Mouse (Mus musculus) gastrocnemius, adult 18-20 months (tissue): ENCODE data around the gene Rabep2. TPM values are rescaled to one million over a fixed set of nuclear protein-coding genes. Genes with fewer than 3 reads are reported as not detected.
"Not testable (repeated sequence)": the region's sequence is repeated elsewhere in the genome, so short reads cannot be mapped to it uniquely, and the experiment has no call there.

Experiments
- DNase-seq: peaks from one replicate; pipeline ENCODE4 v3.0.0; 2021; ENCODE audit warnings: low spot score
- total RNA-seq, 2 experiments: library from RNA; stranded (reverse); gene quantifications; 2 replicates each; pipeline ENCODE4 v1.2.3; 2021

Rabep2 gene
- total RNA-seq, 2 experiments from 2014 or later = 10.6 to 13.1 TPM

- DNase-seq = peak; percentile 71
Measured at GRCm38 (mm10) chr7:126463547-126463946, 35.0 kb downstream of the Rabep2 start.

- peak; percentile 84 for DNase-seq
Measured at GRCm38 (mm10) chr7:126464121-126464520, 35.6 kb downstream of the Rabep2 start.

GRCm38 (mm10) chr7:126464836-126465235, 36.3 kb downstream of the Rabep2 start:
- peak; percentile 75 for DNase-seq

DNA sequence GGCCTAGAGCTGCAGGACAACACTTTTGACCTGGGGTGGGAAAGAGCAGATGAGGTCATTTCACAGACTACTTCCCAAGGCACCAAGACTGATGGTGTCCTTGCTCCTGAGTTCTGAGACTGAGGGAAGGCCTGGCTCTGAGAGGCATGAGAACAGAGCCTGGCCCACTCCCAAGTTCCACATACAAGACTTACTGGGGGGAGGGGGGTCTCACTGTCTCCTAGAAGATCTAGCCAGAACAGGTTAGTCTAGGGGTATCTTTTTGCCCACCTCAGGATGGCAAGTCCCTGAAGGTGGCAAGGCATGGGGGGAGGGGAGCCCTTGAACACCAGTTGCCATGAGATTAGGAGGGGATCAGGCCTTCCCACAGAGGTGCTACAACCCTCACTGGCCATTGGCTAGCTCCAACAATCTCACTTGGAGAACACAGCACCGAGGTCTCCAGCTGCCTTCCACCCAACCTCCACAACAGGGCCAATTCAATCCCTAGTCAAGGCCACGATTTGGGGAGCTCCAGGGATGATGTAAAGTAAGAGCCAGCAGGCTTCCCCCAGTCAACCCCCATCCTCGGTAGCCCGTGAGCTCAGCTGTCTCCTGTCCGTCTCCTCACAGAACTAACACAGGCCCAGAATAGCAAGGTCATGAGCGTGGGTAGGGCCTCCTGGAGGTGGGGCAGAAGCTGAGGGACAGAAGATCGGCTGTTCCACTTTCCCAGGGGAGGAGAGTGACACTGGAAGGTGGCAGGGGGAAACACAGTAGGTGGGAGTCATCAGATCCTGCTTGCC, 36.9 kb downstream of the Rabep2 start:
- DNase-seq = peak; percentile 87

DNA sequence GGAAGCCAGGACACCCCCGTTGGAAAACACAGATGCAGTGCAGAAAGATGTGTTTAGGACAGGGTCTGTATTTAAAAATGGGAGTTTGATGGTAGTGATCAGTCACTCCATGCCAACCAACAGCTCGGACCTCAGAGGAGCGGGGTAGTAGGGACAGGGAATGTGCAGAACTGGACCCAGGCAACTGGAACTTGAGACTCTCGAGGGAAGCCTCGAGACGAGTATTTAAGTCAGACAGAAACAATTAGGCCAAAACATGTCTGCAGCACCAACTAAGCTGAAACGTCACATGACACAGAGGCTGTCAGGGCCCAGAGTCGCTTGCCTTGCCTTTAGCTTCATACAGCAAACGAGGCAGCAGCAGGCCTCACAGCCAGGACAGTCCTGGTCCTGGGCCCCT, 37.6 kb downstream of the Rabep2 start:
- DNase-seq = no peak

DNA sequence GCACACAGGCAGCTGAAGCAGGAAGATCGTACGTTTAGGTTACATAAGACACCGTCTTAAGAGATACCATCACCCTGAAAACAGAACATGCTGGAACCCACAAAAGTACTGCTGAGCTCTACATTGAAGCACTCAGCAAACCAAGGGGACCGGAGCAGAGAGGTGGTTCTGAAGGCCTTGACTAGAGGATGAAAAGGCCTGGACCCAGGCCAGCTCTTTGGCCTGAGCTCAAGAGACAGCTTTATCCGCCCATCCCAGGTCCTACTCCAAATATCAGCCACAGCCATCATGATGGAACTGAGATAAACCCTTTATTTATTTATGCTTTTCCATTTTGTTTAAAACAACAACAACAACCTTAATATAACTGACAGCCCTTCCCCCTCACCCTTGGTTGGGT, 38.1 kb downstream of the Rabep2 start:
- DNase-seq = no peak

GRCm38 (mm10) chr7:126467271-126467670, 38.7 kb downstream of the Rabep2 start:
- DNase-seq = no peak

DNA sequence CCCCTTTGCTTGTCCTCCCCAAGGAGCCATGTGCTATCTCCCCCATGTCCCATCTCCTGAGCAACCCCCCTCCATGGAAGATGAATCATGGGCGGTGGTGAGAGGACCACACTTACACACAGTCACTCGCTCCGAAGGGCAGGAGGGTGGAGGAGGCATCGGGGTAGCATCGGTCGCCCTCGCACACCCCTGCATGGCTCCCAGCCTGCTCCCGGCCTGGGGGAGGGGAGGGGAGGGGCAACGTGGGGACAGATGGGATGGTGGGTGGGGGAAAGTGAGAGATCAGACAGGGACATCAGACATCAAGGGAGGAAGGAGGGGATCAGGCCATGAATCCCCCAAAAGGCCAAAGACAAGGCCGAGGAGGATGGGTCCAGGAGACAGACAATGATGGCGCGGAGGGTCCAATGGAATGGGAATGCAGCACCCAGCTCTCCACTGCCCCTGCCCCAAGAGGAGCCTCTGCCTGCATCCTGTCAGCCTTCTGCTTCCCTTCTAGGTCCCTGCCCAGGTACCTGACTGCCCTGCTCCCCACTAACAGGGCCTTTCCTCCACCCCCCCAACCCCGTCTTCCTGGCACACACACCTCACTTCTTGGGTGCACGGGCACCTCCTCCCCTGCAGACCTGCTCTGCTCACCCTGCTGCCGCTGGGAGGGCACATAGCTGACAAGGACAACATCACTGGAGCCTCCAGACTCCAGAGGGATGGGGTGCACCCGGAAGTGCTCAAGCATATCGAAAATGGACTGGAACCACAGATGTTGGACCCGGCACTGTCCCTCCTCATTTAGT, 39.5 kb downstream of the Rabep2 start:
- no peak for DNase-seq

DNA sequence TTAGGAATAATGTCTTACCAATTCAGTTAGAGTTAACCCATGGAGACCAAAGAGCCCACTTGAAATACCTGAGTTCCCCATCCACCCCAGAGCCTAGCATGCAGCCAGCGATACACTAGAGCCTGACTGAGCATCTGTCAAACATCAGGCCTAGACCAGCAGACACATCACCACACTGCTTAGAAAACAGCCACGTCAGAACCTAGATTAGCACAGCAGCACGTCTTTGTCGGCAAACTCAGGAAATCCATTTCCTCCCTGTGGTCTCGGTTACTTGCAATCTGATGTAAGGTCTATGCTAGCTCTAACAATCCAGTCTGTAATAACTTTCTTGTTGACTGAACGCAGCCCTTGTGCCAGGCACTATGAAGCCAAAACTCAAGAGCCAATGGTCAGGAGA, 41.5 kb downstream of the Rabep2 start:
- no peak for DNase-seq

DNA sequence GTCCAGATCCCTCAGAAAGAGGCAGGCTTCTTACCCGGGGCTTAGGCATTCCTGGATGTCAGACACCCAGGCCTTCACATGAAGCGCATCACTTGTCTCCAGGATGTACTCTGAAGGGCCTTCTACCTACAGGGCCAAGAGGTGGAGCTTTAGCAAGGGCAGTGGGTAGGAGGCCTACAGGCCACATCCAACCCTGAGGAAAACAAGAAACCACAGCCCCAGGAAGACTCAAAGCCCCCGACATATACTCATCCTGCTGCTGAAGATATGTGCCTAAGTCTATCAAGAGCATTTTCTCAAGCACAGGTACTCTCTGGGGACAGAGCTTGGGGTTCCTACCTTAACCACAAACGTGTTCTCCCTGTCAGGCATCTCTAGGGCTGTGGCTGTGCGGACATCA, 42.8 kb downstream of the Rabep2 start:
- no peak for DNase-seq

GRCm38 (mm10) chr7:126471853-126472252, 43.3 kb downstream of the Rabep2 start:
- DNase-seq = no peak

DNA sequence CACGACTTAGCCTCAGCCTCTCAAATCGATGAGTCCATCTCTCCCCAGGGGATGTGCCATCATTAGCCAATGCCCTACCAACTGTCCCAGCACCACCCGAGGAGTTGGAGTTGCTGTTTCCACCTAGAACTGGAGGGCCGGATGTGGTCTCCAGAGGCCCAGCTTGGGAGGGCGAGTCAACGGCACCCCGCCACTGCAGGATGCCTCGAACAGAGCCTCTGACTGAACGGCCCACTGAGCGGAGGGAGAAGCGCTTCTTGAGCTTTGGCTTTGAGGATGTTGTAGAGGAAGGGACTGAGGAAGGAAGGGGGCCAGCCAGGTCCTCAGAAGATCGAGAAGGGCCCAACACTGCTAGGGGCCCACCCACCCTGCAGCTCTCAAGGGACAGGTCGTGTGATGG, 43.7 kb downstream of the Rabep2 start:
- DNase-seq = no peak

- DNase-seq = no peak
Measured at GRCm38 (mm10) chr7:126472713-126473112, 44.2 kb downstream of the Rabep2 start.

DNA sequence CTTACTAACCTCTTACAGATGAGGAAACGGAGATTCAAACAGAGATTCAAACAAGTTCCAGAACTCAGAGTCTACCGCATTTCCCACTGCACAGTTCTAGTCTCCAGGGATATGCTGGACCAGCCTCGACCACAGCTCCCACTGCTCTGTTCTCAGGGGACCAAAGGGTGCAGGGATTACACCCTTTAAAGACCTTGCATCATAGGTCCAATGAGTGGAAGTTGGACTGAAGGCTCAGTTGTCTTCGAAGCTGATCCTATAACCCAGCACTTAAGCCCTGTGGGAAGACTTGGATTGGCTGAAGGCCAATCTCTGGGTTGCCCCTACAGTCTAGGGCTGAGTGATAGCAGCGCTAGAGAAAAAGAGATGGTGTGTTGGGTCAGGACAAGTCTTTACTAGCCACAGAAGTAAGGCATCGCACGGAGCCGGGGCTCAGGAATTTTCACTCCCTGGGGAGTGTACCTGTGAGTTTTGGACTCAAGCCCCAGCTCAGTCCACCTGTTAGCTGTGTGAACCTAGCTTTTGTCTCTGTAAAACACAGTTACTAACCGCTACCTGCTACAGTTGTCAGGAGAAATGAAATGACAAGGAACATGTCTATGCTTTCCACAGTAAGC, 45.0 kb downstream of the Rabep2 start:
- no peak for DNase-seq

GRCm38 (mm10) chr7:126474486-126474955, 46.0 kb downstream of the Rabep2 start:
- DNase-seq = no peak

- peak; percentile 85 for DNase-seq
Measured at GRCm38 (mm10) chr7:126474993-126475581, 46.5 kb downstream of the Rabep2 start, which contains the start of gene Sh2b1. Gene Sh2b1, minus strand, starts transcription at chr7:126475424.

- no peak for DNase-seq
Measured at GRCm38 (mm10) chr7:126481699-126482098, 53.1 kb downstream of the Rabep2 start.

DNA sequence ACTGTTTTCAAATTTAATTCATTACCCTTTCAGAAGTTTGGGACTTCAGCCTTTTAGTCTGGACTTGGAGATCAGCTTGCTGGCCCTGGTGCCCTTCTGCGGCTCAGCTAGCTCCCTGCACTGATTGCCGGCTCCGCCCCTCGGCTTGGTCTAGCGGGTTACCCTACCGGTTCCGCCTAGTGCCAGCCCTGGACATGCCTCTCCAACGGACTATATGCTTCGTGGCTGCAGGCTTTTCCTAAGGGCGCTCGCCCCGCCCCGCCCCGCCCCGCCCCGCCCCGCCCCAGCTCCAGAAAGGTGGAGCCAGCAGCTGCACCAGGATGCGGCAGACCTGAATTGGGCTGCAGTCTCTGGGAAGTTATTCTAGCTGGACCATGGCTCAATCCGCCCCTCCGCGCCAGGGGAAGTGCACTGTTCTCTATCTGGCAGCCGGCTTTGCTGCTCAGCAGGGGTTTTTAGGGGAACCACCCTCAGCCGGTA, 53.9 kb downstream of the Rabep2 start:
- peak; percentile 84 for DNase-seq

DNA sequence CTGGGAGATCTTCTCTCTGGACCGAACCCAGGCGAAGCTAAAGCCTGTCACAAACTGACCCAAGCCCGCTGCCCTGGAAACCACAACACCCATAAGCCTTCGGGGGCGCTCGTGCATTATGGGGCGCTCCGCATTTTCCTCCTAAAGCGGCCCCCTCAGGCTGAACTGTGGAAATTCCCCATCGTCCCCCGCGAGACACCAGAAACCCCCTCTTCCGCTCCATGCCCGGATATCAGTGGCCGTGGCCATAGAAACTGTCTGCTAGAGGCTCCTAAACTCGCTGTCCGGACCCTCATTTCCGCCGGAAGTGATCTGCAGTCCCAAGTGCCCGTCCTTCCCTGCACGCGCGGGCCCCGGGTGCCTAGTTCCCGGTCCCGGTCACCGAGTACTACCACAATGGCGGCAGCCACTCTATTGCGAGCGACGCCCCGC, 58.5 kb downstream of the Rabep2 start, which contains the start of gene Tufm:
Gene Tufm (plus strand): TSS at position 310 of the 432 bp plus-strand sequence.
- peak; percentile 97 for DNase-seq

DNA sequence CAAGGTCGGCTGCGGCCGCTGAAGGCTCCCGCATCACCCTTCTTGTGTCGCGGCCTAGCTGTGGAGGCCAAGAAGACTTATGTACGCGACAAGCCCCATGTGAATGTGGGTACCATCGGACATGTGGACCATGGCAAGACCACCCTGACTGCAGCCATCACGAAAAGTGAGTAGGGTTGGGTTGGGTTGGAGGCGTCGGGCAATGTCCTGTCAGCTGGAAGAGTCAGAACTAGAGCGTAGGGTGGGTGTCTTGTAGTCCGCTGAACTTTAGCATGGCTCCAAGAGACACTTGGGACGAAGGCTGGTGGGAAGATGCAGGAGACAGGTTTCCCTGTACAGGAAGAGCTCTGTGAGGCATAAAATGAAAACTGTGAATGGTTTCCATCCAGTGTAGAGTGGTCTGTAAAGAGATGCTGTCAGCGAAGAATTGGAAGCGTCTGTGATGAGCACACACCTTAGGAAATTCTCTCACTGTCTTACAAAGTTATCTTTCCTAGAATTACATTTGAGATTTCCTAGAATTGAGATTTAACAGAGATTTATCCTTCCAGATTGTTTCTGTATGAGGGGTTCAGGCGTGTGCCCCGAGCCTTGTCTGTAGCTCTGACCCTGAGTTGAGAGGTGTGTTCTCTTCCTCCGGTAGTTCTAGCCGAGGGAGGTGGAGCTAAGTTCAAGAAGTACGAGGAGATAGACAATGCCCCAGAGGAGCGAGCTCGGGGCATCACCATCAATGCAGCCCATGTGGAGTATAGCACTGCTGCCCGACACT, 59.2 kb downstream of the Rabep2 start:
- not testable (repeated sequence) for DNase-seq

- no peak for DNase-seq
Measured at GRCm38 (mm10) chr7:126491005-126491404, 62.4 kb downstream of the Rabep2 start.
